Mouse (Mus musculus) stomach, postnatal 0 days (tissue): ENCODE data around the gene Mrps18a. TPM values are rescaled to one million over a fixed set of nuclear protein-coding genes. Genes with fewer than 3 reads are reported as not detected.
A peak's percentile ranks its signal among the peaks of the same experiment; 100 is the strongest.

Experiments used
- ATAC-seq: fragments of 200-750 bp; cut with Nextera tagmentation; 2 replicates; pipeline ENCODE4 v1.8.0; 2017; ENCODE audit not compliant: low FRiP score, low TSS enrichment
- DNase-seq: peaks from one replicate; pipeline ENCODE4 v3.0.0-alpha.2; 2016; ENCODE audit warnings: low spot score
- H3K27ac ChIP-seq: fragments of 300-500 bp; sonication (generic); replicated peaks from 2 replicates; pipeline ENCODE4 v1.5.1; 2014; ENCODE audit warnings: mild to moderate bottlenecking, control low read depth
- H3K27me3 ChIP-seq: fragments of 300-500 bp; sonication (generic); 2 replicates; pipeline ENCODE4 v1.6.1; 2014; ENCODE audit warnings: low read length; ENCODE audit not compliant: control insufficient read depth, insufficient read depth
- H3K36me3 ChIP-seq: fragments of 300-500 bp; sonication (generic); 2 replicates; pipeline ENCODE4 v1.6.1; 2014; ENCODE audit warnings: low read length, mixed read lengths; ENCODE audit not compliant: control insufficient read depth, insufficient read depth
- H3K4me1 ChIP-seq: fragments of 300-500 bp; sonication (generic); replicated peaks from 2 replicates; pipeline ENCODE4 v1.6.1; 2014; ENCODE audit warnings: antibody characterized with exemption; ENCODE audit not compliant: control insufficient read depth, insufficient read depth
- H3K4me2 ChIP-seq: fragments of 300-500 bp; sonication (generic); replicated peaks from 2 replicates; pipeline ENCODE4 v1.6.1; 2014; ENCODE audit warnings: low read depth, mild to moderate bottlenecking, control low read depth, moderate library complexity
- H3K4me3 ChIP-seq: fragments of 300-500 bp; sonication (generic); 2 replicates; pipeline ENCODE4 v1.5.1; 2014; ENCODE audit warnings: low read depth, low read length, control low read depth
- H3K9ac ChIP-seq: fragments of 300-500 bp; sonication (generic); 2 replicates; pipeline ENCODE4 v1.6.1; 2014; ENCODE audit warnings: mild to moderate bottlenecking, low read length, control low read depth, mixed read lengths
- H3K9me3 ChIP-seq: fragments of 300-500 bp; sonication (generic); 2 replicates; pipeline ENCODE4 v1.6.1; 2016; ENCODE audit warnings: low read length; ENCODE audit not compliant: control insufficient read depth
- CTCF ChIP-seq: IDR thresholded peaks from 2 replicates; pipeline ENCODE4 v1.5.1; 2016; ENCODE audit warnings: antibody characterized with exemption, low read depth, mild to moderate bottlenecking, moderate library complexity
- EP300 ChIP-seq: optimal IDR thresholded peaks from 2 replicates; pipeline ENCODE3; 2016; ENCODE audit warnings: antibody characterized with exemption
- WGBS: fragments of 180-500 bp; shearing (Covaris S2); extraction: QIAGEN DNeasy Blood & Tissue Kit; methylation state at CpG from one replicate; pipeline ENCODE4 v1.1.7; 2014; 5-methylcytosine and 5-hydroxymethylcytosine counted together
- polyA plus RNA-seq: library from polyadenylated mRNA; unstranded; fragments of >200 nt; fragmentation: Nextera tagmentation; extraction: Ambion mirVana; gene quantifications from 2 replicates; pipeline ENCODE4 v1.2.1, GENCODE M21; 2015

The Mrps18a gene
- polyA plus RNA-seq, 1 experiment from 2014 or later: 99.0 TPM

DNA sequence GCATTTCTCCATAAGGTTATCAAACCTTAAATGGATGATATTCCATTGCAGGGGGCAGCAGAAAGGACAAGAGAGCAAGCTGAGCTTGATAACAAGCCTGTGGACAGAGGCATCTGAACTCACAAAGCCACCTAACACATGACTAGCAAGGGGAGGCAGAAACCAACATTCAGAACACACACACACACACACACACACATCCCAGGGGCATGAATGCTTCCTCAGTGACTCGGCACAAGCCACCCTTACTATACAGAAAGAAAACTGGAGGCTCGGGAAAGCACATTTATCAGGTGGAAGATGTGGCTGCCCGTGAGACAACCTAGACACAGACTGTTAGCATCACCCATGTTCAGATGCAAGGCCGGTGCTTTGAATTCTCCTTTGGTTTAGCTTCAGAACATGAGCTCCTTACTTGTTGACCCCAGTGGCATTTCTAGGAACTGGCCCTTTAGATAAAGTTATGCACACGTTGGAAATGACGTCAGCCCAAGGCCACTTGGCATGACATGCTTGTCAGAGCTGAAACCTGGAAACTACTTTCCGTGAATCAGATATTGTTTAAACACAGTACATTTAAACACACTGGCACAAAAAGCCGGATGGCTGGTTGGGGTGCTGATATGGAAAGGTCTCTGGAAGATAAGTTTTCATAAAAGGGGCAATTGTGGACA, 27.9 kb downstream of the Mrps18a start:
- no peak overlapping the region for H3K4me2 ChIP-seq
- H3K27ac ChIP-seq: 0 out of 2 replicates have a peak overlapping the region, but pooled peaks have one; percentile 30
- H3K27me3 ChIP-seq: no peaks in the 10 kb centered on the region
- no peak overlapping the region for H3K4me3 ChIP-seq
- peak; percentile 71 for ATAC-seq
- no peaks in the 10 kb centered on the region for H3K9me3 ChIP-seq
- no peaks in the 10 kb centered on the region for H3K36me3 ChIP-seq
- H3K9ac ChIP-seq: no peak overlapping the region
- peaks cover 4% of the 10 kb centered on the region for H3K4me1 ChIP-seq
- whole genome bisulfite sequencing: 47% methylated on average over 8 of the region's 8 CpGs
- TF ChIP-seq CTCF (no peak), EP300 (no peak)
- DNase-seq: peak; percentile 77

DNA sequence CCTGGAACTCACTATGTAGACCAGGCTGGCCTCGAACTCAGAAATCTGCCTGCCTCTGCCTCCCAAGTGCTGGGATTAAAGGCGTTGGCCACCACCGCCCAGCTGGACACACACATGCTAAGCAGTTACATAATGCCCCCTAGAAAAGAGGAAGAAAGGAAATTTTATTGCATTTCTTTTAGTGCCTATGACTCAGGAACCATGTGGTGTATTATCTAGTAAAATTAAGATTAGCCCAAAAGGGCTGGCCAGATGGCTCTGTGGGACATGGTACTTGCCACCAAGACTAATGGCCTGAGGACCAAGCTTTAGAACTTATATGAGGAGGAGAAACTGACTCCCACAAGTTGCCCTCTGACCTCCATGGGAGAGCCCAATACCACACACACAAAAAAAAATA, 29.1 kb downstream of the Mrps18a start:
- no peaks in the 10 kb centered on the region for H3K36me3 ChIP-seq
- no peak for DNase-seq
- 88% methylated on average over 3 of the region's 3 CpGs for WGBS
- H3K4me2 ChIP-seq: no peak overlapping the region
- TF ChIP-seq EP300 (no peak), CTCF (no peak)
- no peak for ATAC-seq
- H3K9ac ChIP-seq: no peak overlapping the region
- H3K27ac ChIP-seq: no peak overlapping the region
- H3K27me3 ChIP-seq: no peaks in the 10 kb centered on the region
- peaks cover 4% of the 10 kb centered on the region for H3K4me1 ChIP-seq
- no peak overlapping the region for H3K4me3 ChIP-seq
- no peaks in the 10 kb centered on the region for H3K9me3 ChIP-seq

DNA sequence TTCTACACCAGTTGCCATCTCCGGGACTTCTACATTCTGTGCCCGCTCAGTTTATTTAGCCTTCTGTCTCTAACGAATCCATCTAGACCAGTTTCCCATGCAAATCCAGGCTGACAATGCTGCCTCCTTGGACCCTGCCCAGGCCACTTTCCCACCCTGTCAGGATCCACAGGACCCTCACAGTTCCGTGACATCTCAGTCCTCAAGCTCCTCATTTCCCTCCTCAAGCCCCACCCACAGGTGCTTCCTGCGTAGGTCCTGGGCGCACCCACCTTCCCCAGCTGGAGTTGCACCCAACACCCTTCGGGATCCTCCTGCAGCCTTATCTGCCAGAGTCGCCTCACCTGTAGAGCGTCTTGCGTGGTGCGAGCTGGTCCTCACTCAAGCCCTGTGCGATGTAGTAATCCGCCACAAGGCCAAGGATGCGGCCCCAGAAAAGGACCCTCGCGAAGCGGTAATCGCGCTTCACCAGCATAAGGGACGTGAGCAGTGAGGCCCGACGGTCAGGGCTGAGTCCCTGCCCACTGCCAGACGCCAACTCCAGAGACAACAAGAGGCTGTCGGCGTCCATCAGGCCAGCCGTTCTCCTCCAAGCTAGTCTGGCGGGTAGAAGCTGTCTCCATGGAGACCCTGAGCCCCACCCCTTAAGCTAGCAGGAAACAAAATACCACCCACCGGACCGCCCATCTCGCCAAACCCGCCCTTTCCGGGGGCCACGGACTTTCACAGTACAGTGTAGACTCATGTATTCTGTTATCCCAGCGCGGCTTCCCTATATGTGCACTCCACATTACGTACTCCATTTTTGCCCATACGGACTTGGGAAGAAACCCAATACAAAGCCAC, 33.0 kb downstream of the Mrps18a start, which contains the start of gene Rsph9:
TSS of gene Rsph9 (minus strand) at position 639 of the 846 bp plus-strand sequence.
- H3K27ac ChIP-seq: peak within 1 kb of the TSS; percentile 74; the same call in 1 of the 2 replicates
- WGBS: 5% methylated on average over 37 of the region's 37 CpGs
- no peaks in the 10 kb centered on the region for H3K9me3 ChIP-seq
- ATAC-seq (peak; percentile 96), DNase-seq (peak; percentile 95)
- peaks cover 9% of the 10 kb centered on the region; the same call in 1 of the 2 replicates for H3K36me3 ChIP-seq
- peak within 1 kb of the TSS; percentile 45 for H3K9ac ChIP-seq
- H3K27me3 ChIP-seq: no peaks in the 10 kb centered on the region
- peak within 1 kb of the TSS; percentile 44 for H3K4me3 ChIP-seq
- peaks cover 4% of the 10 kb centered on the region for H3K4me1 ChIP-seq
- H3K4me2 ChIP-seq: peak within 1 kb of the TSS; percentile 73
- TF ChIP-seq CTCF: no peak
- no peak for TF ChIP-seq EP300

DNA sequence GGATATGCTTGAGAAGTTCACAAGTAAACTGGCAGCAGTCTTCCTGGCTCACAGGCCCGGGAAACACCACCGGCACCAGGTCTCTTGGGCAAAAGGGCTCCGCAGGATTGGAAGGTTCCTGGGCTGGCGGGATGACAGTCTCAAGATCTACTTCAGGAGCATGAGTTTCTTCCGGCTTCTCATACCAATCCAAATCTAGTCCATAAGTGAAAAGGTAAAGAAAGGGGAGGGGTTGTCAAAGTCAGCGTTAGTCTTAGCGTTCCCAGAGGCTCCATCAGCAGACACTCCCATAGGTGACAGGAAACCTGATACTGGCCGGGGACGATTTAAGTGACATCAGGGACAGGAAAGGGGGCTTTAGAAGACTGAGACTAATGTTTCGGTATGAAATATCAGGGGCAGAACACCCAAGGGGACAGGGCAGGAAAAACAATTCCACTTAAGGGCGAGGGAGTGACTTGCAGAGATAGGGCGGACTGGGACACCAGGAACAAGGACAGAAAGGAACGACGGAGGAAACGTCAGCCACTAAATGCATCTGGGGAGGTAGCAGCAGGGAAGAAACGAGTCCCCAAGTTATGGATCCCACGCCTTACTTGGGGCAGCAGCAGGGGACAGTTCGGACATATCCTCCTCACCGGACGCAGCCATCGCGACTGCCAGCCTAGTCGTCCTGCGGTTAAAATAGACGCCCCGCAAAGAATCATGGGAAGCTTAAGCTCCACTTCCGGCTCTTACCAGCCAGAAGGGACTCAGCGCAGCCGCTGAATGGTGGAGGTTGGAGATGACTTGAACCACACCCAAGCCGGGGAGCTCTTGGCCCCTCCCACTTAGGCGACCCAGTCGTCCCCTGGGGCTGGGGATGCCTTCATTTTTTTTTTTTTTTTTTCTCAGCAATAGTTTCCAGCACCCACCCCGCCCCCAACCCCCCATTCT, 42.3 kb downstream of the Mrps18a start, which contains the start of gene Mad2l1bp:
TSS of gene Mad2l1bp (minus strand) at position 707 of the 936 bp plus-strand sequence.
- Histone ChIP-seq H3K4me2 (peak within 1 kb of the TSS; percentile 85), H3K9ac (peak within 1 kb of the TSS; percentile 78), H3K4me3 (peak within 1 kb of the TSS; percentile 61), H3K27me3 (no peaks in the 10 kb centered on the region), H3K36me3 (no peaks in the 10 kb centered on the region), H3K4me1 (0 out of 2 replicates have a peak, but pooled peaks cover 3% of the 10 kb centered on the region), H3K27ac (peak within 1 kb of the TSS; percentile 85), H3K9me3 (no peaks in the 10 kb centered on the region)
- peak; percentile 87 for ATAC-seq
- WGBS: 3% methylated on average over 33 of the region's 33 CpGs
- TF ChIP-seq CTCF (no peak), EP300 (no peak)
- DNase-seq: peak; percentile 90

DNA sequence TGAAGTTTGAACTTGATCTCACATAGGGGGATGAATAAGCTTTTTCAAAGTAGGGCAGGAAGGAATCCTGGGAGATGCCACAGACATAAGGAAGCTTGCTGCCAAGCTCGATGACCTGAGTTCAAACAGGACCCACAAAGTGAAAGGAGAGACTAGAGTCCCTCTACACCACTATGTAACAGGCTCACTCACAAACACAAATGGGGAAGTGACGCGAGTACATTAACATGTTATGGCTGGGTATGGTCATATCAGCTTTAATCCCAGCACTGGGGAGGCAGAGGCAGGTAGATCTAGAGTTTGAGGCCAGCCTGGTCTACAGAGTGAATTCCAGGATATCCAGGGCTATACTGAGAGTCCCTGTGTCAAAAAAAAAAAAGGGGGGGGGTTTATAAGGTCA, 43.5 kb downstream of the Mrps18a start:
- no peak for TF ChIP-seq EP300
- no peak for TF ChIP-seq CTCF
- H3K4me3 ChIP-seq: no peak overlapping the region
- ATAC-seq (no peak), DNase-seq (no peak)
- H3K4me2 ChIP-seq: no peak overlapping the region
- no peaks in the 10 kb centered on the region for H3K36me3 ChIP-seq
- H3K27me3 ChIP-seq: no peaks in the 10 kb centered on the region
- H3K9ac ChIP-seq: no peak overlapping the region
- no peaks in the 10 kb centered on the region for H3K9me3 ChIP-seq
- H3K27ac ChIP-seq: no peak overlapping the region
- 93% methylated on average over 3 of the region's 3 CpGs for WGBS
- 0 out of 2 replicates have a peak, but pooled peaks cover 3% of the 10 kb centered on the region for H3K4me1 ChIP-seq
